Mouse (Mus musculus) heart, adult 2 months (tissue): ENCODE measurements around the gene Ube3a. TPM values are rescaled to one million over a fixed set of nuclear protein-coding genes. Genes with fewer than 3 reads are reported as not detected.

Experiments used
- DNase-seq, 2 experiments: peaks; one replicate each; pipeline ENCODE4 v3.0.0; 2021
- H3K27ac ChIP-seq: fragments of 200-600 bp; 2 replicates; pipeline ENCODE4 v1.8.1; 2022
- H3K27me3 ChIP-seq: fragments of 200-500 bp; 2 replicates; pipeline ENCODE4 v1.6.1; 2012; ENCODE audit warnings: mild to moderate bottlenecking, low read length, inconsistent platforms, mixed read lengths; ENCODE audit not compliant: control insufficient read depth, insufficient read depth
- H3K36me3 ChIP-seq: fragments of 200-500 bp; 2 replicates; pipeline ENCODE4 v1.6.1; 2012; ENCODE audit warnings: low read length, inconsistent platforms; ENCODE audit not compliant: control insufficient read depth, insufficient read depth
- H3K4me1 ChIP-seq: fragments of 200-500 bp; 2 replicates; pipeline ENCODE4 v1.6.1; 2011; ENCODE audit warnings: low read length; ENCODE audit not compliant: control insufficient read depth, insufficient read depth
- H3K4me3 ChIP-seq: fragments of 200-600 bp; 2 replicates; pipeline ENCODE4 v1.8.1; 2022
- H3K79me2 ChIP-seq: fragments of 200-500 bp; replicated peaks from 2 replicates; pipeline ENCODE4 v1.6.1; 2012; ENCODE audit warnings: mild to moderate bottlenecking, inconsistent platforms, low read length, moderate library complexity, mixed read lengths; ENCODE audit not compliant: control insufficient read depth, insufficient read depth
- H3K9ac ChIP-seq: fragments of 200-500 bp; 2 replicates; pipeline ENCODE4 v1.6.1; 2012; ENCODE audit warnings: low read depth, mild to moderate bottlenecking, control low read depth, inconsistent platforms, low read length, mixed read lengths
- CTCF ChIP-seq: fragments of 200-600 bp; IDR thresholded peaks from 2 replicates; pipeline ENCODE4 v1.8.1; 2022; ENCODE audit warnings: antibody characterized with exemption, mild to moderate bottlenecking, moderate library complexity
- EP300 ChIP-seq: fragments of 200-500 bp; IDR thresholded peaks from 2 replicates; pipeline ENCODE4 v1.6.1; 2011; ENCODE audit warnings: low read depth, low read length, control low read depth; ENCODE audit not compliant: insufficient read depth
- POLR2A ChIP-seq: fragments of 200-500 bp; IDR thresholded peaks from 2 replicates; pipeline ENCODE4 v1.6.1; 2011; ENCODE audit warnings: mild to moderate bottlenecking, low read depth, low read length, control low read depth; ENCODE audit not compliant: insufficient read depth
- WGBS: fragments of 180-500 bp; shearing (Covaris S2); methylation state at CpG from one replicate; pipeline ENCODE4 v1.1.7; 2018; 5-methylcytosine and 5-hydroxymethylcytosine counted together
- intact Hi-C: fragments of 180-260 bp; cut with DNase I; formaldehyde crosslinking; loops from one replicate; pipeline ENCODE4 v1.15.1; 2025
- polyA plus RNA-seq: library from polyadenylated mRNA; depleted of rRNA; stranded (reverse); fragments of >200 nt; gene quantifications from 2 replicates; pipeline ENCODE4 v1.2.3, GENCODE M21; 2012
- total RNA-seq, 2 experiments: library from RNA; stranded (reverse); gene quantifications; 2 replicates each; pipeline ENCODE4 v1.2.3; 2021

The Ube3a gene
- total and polyA plus RNA-seq, 3 experiments = 38.4 to 136 (median 128) TPM

DNA sequence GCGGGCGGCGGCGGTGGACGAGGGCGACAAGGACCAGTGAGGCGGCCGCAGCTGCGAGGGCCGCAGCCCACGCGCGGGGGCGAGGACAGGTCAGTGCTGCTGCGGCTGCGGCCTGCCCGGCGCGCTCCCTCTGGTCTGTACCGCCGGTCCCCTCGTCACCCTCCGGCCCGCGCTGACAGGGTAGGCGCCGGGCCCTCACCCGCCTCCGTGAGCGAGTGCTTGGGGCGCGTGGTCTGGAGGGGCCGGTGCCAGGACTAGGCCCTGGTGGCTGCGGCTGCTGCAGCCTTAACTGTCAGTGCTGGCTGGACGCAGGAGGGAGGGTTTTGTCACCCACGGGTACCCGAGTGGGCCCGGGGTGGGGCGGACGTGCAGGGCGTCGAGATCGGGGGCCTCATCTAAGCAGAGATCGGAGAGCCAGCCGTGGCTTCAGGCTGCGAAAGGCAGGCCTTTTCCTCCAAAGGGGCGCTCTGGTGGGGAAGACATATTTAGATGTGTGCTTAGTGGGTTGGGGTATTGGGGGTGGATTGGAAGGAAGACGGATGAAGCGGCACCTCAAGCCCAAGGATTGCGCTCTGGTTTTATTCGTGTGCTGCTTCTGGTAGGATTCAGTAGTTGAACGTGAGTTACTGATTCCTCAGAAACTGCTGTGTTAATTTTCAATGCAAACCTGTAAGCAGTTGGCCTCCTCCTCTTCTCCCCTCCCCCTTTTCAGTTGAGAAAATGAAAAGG, 797 bp downstream of the Ube3a start:
- H3K9ac ChIP-seq = peak overlapping the region; percentile 83
- H3K4me1 ChIP-seq = peaks cover 5% of the 10 kb centered on the region
- H3K27ac ChIP-seq = peak overlapping the region; percentile 96
- WGBS = under 1% methylated on average over 52 of the region's 52 CpGs
- peaks cover 14% of the 10 kb centered on the region for H3K36me3 ChIP-seq
- peak in 1 of 2 experiments; percentile 73 for DNase-seq
- no peaks in the 10 kb centered on the region; the same call in 1 of the 2 replicates for H3K79me2 ChIP-seq
- H3K4me3 ChIP-seq = peak overlapping the region; percentile 86
- TF ChIP-seq EP300 (no peak), POLR2A (no peak), CTCF (no peak)
- no peaks in the 10 kb centered on the region for H3K27me3 ChIP-seq
- intact Hi-C loops = no loop called here

DNA sequence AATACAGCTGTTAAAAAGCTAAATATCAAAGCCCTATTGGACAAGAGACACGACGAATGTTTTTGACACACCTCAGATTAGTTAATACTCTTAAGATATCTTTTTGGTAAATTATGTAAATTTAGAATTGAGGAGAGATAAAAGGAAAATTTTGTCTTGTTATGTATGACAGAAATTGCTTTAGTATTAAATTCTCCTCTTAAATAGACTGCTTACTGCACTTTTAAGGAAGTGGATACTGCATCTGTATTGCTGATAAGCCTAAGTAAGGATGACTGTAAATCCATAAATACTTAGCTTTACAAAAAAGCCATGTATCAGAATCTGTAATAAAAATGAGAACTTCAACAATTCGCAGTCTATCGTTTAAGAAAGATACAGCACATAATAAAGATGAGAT, 1.8 kb downstream of the Ube3a start:
- no peak for DNase-seq
- intact Hi-C loops = no loop called here
- Histone ChIP-seq H3K79me2 (no peaks in the 10 kb centered on the region; the same call in 1 of the 2 replicates), H3K4me3 (peak overlapping the region; percentile 86), H3K9ac (no peak overlapping the region), H3K4me1 (peaks cover 5% of the 10 kb centered on the region), H3K27me3 (no peaks in the 10 kb centered on the region), H3K27ac (peak overlapping the region; percentile 96), H3K36me3 (peaks cover 16% of the 10 kb centered on the region)
- WGBS = 23% methylated on average over 4 of the region's 4 CpGs
- no peak for TF ChIP-seq EP300
- TF ChIP-seq POLR2A = no peak
- no peak for TF ChIP-seq CTCF

DNA sequence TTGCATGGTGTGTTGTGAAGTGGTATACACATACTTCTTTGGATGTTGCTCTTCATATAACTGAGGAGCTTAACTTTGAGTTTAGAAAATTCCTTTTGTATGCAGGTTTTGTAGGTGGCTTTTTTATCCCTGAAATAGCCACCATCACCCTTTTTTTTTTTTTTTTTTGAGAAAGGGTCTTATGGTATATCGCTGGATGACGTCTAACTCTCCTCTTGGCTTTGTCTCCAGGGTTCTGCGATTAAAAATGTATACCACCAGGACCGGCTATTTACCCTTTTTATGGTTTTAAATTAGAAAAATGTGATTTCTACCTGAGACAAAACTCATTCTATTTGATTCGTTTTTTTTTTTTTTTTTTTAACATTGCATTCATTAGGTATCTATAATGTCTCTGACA, 2.2 kb downstream of the Ube3a start:
- Histone ChIP-seq H3K27me3 (no peaks in the 10 kb centered on the region), H3K79me2 (no peaks in the 10 kb centered on the region; the same call in 1 of the 2 replicates), H3K36me3 (peaks cover 16% of the 10 kb centered on the region), H3K4me1 (peaks cover 5% of the 10 kb centered on the region), H3K4me3 (peak overlapping the region; percentile 86), H3K27ac (no peak overlapping the region), H3K9ac (no peak overlapping the region)
- DNase-seq = no peak
- WGBS = 62% methylated on average over 5 of the region's 5 CpGs
- intact Hi-C loops = no loop called here
- TF ChIP-seq POLR2A = no peak
- TF ChIP-seq CTCF = no peak
- TF ChIP-seq EP300 = no peak

DNA sequence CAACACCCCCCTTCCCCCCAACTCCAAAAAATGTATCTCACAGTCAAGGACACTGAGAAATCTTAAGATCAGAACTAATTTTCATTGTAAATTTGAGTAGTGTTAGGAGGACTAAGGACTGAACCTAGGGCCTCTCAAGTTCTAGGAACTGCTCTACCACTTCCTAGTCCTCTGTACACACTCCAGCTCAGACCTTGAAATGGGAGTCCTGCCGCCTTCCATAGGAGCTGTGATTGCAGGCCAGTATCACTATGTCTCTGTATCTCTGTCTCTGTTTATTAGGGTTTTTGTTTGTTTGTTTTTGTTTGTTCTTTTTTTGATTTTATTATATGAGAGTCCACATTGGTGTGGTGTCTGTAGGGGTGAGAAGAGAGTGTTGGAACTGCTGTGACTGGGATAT, 3.4 kb downstream of the Ube3a start:
- no peak for TF ChIP-seq POLR2A
- no peak for TF ChIP-seq EP300
- no peak for TF ChIP-seq CTCF
- WGBS = 53% methylated on average over 1 of the region's 1 CpGs
- H3K27me3 ChIP-seq = no peaks in the 10 kb centered on the region
- DNase-seq = no peak
- no peaks in the 10 kb centered on the region; the same call in 1 of the 2 replicates for H3K79me2 ChIP-seq
- no peak overlapping the region for H3K27ac ChIP-seq
- H3K9ac ChIP-seq = no peak overlapping the region
- intact Hi-C loops = no loop called here
- H3K4me1 ChIP-seq = peaks cover 5% of the 10 kb centered on the region
- H3K4me3 ChIP-seq = no peak overlapping the region
- peaks cover 17% of the 10 kb centered on the region for H3K36me3 ChIP-seq

- no peak overlapping the region for H3K27ac ChIP-seq
- H3K9ac ChIP-seq = no peak overlapping the region
- 82% methylated on average over 8 of the region's 8 CpGs for WGBS
- H3K36me3 ChIP-seq = peaks cover 18% of the 10 kb centered on the region
- intact Hi-C loops = no loop called here
- no peak for DNase-seq
- no peaks in the 10 kb centered on the region for H3K79me2 ChIP-seq
- no peaks in the 10 kb centered on the region for H3K27me3 ChIP-seq
- H3K4me1 ChIP-seq = peaks cover 5% of the 10 kb centered on the region
- H3K4me3 ChIP-seq = no peak overlapping the region
- no peak for TF ChIP-seq EP300
- TF ChIP-seq CTCF = no peak
- TF ChIP-seq POLR2A = no peak
Observed at GRCm38 (mm10) chr7:59234773-59235401, 6.3 kb downstream of the Ube3a start.

DNA sequence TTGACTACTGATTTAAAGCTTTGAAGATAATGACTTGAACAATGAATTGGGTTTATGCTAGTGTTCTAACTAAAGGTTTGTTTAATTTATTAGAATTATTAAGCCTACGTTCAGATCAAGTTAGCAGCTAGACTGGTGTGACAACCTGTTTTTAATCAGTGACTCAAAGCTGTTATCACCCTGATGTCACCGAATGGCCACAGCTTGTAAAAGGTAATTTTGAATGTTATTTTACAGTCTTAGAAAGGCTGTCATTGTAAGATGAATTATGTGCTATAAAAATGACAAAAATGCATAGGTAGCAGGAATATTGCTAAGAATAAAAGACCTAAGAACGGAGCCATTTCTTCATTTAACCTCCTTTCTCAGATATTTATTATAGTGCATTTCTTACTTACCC, 14.7 kb downstream of the Ube3a start:
- Histone ChIP-seq H3K9ac (no peak overlapping the region), H3K36me3 (no peaks in the 10 kb centered on the region; the same call in 1 of the 2 replicates), H3K79me2 (no peaks in the 10 kb centered on the region), H3K27ac (no peak overlapping the region), H3K4me1 (no peaks in the 10 kb centered on the region; the same call in 1 of the 2 replicates), H3K4me3 (no peak overlapping the region), H3K27me3 (no peaks in the 10 kb centered on the region)
- intact Hi-C loops = no loop called here
- no peak for DNase-seq
- no peak for TF ChIP-seq EP300
- no peak for TF ChIP-seq POLR2A
- TF ChIP-seq CTCF = no peak
- 65% methylated on average over 3 of the region's 3 CpGs for WGBS
